Mouse (Mus musculus) telencephalon, adult 2 months (tissue): Measurements from ENCODE around the gene Prkag1.

Source experiments
- DNase-seq: peaks from one replicate; pipeline ENCODE4 v3.0.0-alpha.2; 2011; ENCODE audit warnings: low read depth, low spot score

Prkag1 gene

DNA sequence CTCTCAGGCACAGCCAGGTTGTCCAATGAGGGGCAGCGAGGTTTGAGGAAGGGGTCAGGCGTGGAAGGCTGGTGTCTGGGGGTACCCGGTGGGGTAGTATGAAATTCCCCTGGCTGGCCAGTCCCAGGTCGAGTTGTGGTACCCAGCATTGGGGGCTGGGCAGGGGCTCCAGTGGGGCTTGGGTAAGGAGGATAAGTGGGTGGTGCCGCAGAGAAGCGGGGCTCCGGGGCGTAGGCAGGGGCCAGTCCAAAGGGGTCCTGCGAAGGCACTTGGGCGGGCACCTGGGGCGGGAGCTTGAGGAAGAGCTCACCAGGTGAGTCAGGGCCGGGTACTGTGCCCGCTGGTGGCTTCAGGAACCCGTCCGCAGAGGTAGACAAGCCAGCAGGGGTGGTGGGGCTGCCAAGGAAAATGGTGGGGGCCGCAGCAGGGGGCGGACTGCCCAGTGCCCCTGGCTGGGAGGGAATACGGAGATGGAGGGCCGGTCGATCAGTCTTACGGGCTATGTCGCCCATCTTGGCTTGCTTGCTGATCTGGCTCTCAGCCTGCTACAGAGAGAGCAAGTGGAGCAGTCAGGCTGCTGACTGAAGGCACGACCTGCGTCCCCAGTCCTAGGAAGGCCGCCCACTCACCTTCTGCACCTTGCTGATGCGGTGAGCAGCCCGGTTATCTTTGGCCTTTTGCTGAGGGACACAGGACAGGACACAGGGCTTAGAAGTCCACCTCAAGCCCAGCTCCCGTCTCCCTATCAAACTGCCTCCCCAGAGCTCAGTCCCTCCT lies 22.0 kb upstream of the Prkag1 start:
- DNase-seq: no peak

DNA sequence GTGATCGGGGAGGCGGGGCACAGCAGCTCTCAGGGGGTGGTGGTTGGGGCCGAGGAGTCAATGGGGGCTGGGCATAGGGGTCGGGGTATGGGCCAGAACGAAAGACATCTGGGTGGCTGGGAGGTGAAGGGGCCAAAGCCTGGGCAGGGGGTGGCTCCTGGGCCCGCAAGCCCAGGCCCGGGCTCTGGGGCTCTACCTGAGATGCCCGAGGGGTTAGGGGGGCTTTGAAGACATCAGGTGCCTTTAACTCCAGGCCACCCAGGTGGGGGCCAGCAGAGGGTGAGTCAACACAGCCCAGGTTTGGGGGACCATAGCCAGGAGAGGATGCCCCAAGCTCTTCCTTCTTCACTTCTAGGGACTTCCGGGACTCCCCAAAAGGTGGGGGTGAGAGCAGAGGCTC lies 21.4 kb upstream of the Prkag1 start:
- no peak for DNase-seq

DNA sequence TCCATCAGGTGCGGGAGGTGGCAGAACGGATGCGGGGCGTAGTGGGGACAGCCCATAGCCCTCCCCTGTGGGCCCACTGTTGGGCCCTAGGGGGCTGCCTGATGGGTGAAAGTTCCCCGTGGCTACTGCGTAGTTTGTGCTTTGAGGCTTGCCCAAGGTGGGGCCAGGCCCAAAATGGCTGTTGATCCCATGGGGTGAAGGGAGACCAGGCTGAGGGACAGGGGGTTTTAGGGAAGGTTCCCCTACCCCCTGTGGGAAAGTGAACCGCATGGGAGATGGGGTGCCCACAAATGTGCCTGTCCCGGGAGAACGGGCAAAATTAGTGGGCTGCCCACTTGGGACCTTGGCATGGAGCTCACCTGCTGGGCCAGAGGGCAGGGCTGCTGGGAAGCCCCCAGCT lies 20.8 kb upstream of the Prkag1 start:
- DNase-seq: no peak

DNA sequence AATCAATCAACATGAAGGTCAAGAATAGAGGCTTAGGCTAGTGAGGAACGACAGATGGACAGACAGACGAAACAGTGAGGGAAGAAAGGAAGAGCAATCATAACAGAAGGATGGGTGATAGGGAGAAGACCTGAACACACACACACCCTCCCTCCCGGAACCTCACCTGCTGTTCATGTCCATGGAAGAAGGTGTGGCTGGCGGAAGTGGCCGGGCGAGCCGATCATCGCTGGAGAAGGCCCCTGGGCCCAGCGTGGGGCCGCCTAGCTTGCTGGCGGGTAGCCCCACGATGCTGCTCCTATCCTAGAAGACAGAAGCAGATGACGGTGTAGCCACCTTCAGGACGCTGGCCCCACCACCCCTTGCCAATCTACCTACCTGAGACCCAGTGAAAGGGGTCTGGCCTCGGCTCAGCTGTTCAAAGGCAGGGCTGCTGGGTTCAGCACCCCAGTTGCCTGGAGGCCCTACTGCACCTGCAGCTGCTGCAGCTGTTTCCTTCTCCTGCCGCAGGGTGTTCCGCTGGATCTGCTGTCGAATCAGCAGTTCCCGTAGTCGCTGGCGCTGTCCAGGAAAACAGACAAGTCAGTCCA lies 20.0 kb upstream of the Prkag1 start:
- DNase-seq: no peak

DNA sequence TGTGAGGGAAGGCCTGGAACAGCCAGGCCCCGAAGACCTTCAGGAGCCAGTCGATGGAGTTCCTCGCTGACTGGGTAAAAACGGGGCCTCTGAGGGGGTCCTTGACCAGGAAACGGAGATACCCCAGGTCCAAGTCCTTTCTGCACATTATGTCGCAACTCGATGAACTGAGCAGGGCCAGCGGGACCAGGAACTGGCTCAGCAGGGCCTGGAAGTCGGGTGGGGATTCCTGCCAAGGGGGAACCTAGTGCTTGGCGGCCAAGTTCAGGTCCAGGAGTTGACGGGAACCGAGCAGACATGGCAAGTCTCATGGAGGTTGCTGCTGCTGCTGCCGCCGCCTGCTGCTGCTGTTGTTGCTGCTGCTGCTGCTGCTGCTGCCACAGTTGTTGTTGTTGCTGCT lies 19.3 kb upstream of the Prkag1 start:
- no peak for DNase-seq

DNA sequence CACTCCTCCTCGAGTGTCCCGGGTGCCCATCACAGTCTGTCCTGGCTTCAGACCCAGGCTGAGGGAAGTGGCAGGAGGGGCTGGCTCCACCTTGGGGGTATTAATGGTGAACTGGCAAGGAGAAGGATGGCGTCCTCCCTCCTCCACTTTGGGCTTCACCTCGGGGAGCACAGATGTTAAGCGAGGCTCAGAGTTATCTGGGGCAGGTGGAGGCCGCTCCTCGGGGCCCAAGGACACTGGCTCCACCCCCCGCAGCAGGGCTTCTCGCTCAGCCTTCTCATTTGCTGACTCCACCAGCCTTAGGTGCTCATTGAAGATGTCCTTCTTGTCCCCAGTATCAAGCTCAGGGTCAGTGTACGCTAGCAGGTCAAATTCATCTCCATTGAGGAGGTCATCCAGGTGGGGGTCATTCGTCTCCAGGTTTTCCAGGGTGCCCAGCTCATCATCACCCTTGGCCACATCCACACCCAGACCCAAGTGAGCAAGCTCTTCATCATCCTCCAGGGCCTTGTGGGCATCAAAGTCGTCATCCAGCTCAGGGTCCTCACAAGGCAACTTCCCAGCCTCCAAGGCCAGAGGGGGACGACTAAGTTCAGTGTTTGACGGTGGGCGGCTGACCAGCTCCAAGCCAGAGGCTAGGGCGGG lies 18.8 kb upstream of the Prkag1 start:
- DNase-seq: no peak

GRCm38 (mm10) chr15:98849165-98849564 lies 17.8 kb upstream of the Prkag1 start:
- no peak for DNase-seq

DNA sequence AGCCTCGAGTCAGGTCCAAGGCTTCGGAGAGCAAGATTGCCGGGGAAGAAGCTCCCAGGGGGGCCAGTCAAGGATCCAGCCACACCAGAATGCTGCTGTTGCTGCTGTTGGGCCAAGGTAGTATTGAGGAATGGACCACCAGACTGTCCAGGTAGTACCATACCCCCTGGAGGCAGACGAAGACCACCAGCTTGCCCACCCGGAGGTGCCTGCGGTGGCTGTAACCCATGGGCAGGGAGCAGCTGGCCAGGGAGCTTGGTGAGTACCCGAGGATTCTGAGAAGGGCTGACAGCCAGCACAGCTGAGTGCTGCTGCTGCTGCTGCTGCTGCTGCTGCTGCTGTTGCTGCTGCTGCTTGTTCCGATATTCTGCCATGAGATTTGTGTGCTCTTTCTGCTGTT lies 14.8 kb upstream of the Prkag1 start:
- DNase-seq: no peak

- DNase-seq: no peak
Observed at GRCm38 (mm10) chr15:98845149-98845548, 13.8 kb upstream of the Prkag1 start.

DNA sequence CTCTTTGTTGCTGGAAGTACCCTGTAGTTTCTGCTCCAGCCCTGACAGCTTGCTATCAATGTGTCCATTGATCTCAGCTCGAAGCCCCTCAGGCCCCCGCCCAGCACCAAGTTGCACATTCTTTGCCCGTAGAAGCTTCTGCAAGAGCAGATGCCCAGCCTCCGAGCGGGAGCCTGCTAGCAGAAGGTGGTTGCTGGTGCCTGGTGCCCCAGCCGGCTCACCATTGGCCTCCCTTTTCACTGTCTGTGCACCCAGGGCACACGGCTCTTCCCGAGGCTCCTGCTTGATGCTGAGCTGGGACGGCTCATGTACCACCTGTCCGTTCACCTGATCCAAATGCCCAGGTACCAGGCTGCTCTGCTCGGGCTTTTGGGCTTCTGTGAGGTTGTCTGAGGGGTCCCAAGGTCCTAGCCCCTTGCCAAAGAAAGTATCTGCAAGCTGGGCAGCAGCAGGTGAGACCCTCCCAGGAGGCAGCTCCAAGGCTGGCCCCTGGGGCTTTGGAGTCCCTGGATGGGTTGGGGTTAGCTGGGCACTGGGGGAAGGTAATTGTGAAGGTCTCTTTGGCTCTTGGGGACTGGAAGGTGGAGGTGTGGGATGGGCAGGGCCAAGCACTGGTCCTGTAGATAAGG lies 12.4 kb upstream of the Prkag1 start:
- no peak for DNase-seq

DNA sequence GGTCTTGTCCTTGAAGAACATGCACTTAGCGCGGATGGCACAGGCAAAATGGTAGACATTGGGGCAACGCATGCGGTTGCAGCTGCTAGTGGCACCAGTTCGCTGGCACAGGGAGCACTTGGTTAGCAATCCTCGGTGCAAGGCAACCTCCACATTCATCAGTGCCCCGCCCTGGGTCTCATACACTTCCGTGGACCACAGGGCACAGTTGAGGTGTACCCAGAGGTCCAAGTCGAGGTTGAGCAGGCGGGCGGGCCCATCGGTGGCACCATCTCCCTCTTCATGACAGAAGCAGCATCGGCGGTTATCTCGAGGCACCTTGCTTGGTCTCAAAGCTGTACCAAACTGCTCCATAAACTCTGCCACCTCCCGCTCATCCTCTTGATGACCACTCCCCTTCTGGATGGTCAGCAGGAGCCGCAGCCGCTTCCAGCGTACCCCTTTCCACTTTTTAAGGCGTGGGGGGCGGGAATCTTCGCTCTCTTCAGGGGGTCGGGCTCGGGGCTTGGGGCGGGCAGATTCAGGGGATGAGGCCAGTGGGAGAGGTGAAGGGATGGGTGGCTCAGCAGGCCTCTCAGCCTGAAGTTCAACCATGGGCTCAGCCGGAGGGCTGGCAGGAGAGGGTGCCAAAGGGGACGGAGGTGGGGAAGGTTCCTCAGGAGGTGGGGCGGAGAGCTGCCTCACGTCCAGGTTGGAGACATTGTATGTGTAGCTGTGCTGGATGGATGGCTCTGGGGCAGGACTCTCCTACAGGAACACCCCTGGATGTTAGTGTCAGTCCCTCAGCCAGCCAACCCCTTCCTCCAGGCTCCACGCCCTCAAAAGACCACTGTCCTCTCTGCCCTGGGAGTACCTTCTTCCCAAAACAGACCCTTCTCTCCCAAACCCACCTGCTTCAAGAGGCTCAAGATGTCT lies 8.6 kb upstream of the Prkag1 start:
- DNase-seq: no peak

- no peak for DNase-seq
Observed at GRCm38 (mm10) chr15:98839161-98839560, 7.8 kb upstream of the Prkag1 start.

DNA sequence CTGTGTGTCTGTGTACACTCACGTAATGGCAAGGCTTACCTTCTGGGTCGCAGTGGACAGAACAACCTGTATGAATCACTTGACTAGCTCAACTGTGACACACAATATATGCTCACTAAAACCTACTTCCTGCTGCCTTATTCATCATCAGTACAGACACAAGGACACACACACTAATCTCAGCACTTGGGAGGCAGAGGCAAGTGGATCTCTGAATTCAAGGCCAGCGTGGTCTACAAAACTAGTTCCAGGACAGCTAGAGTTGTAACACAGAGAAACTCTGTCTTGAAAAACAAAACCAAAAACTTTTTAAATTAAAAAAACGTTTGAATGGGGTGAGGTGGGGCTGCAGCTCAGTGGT lies 6.4 kb upstream of the Prkag1 start:
- DNase-seq: no peak

DNA sequence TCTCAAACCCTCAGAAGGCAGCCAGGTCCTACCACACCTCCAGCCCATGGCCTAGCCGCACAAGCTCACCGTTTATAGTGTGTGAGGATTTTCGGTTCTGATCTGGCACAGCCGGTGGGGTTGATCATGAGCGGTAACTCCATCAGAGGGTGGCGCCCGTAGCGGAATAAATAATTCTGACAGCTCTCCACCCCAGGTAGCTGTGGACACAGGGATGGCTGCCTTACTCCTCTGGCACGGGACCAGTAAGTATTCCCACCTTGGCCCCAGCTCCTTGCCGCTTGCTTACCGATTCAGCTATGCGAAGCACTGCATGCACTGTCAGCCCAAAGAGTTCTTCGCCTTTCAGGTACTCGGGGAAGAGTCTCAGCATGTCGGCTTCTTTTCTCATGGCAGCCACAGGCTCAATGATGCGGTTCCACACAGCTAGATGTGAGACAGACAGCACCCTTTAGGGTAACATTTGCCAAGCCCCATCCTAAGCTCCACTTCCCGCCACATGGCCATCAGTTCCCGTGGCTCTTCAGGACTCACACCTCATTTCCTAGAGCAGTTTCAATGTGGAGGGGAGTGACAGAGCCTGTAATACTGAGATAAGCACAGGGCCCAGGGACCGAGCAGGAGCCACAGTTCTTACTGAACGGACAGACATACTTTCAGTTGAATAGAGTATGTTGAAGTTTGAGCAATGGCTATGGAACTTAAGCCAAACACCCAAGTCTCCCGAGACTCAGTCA lies 5.9 kb upstream of the Prkag1 start:
- DNase-seq: no peak

- no peak for DNase-seq
Observed at GRCm38 (mm10) chr15:98835291-98835690, 4.0 kb upstream of the Prkag1 start.

DNA sequence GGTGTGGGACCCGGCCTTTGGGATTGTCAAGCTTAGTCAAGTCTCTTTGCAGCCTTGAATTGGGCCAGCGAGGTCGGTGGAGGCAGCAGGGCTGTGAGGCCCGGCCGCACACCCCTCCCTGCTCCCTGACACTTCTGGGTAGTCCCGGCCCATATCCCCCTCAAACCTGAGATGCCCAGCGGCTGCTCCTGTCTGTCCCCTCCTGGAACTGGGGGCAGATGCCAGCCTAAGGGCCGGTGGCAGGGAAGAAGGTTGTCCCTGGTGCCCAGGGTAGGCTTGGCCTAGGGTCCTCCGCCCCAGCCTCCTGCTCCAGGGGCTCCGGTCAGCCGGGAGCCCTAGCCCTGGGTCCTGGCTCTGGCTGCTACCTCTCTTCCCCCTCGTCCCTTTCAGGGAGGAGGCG lies 2.7 kb upstream of the Prkag1 start:
- no peak for DNase-seq

GRCm38 (mm10) chr15:98833281-98833680 lies 2.0 kb upstream of the Prkag1 start:
- no peak for DNase-seq

- no peak for DNase-seq
Observed at GRCm38 (mm10) chr15:98832161-98833058, 1.1 kb upstream of the Prkag1 start.

GRCm38 (mm10) chr15:98831684-98832035 lies 339 bp upstream of the Prkag1 start:
- no peak for DNase-seq

- DNase-seq: no peak
Observed at GRCm38 (mm10) chr15:98827611-98828011, 3.7 kb downstream of the Prkag1 start.
